Mouse (Mus musculus) T-helper 17 cell (primary cell): ENCODE results near the gene Capn7.

Experiments used
- in situ Hi-C, 2 experiments: fragments of 300-600 bp; cut with MboI, MseI; formaldehyde crosslinking; loops; 1 replicate in 1 of 2; 2 replicates in 1 of 2; pipeline ENCODE4 v1.15.1; 2025; ENCODE audit warnings: high pct_unique_total_duplicates in 2 of 2

The Capn7 gene

GRCm38 (mm10) chr14:31336369-31337155 is at the start of gene Capn7:
Gene Capn7 (plus strand): TSS chr14:31336638.
- in situ Hi-C loops, result no loop called here

- in situ Hi-C loops, result no loop called here
Measured at GRCm38 (mm10) chr14:31313192-31313591, 23.2 kb upstream of the Capn7 start.

GRCm38 (mm10) chr14:31316613-31317012 is 19.8 kb upstream of the Capn7 start:
- in situ Hi-C loops, result loop anchor here in 1 of 2 experiments (5.0 kb wide), 1 partner anchor 99 kb away; the partner anchor contains the start of genes Nisch and Sema3g

- in situ Hi-C loops, result loop anchor here in 1 of 2 experiments (5.0 kb wide), 1 partner anchor 100 kb away; the partner anchor contains the start of genes Nisch and Sema3g
Measured at GRCm38 (mm10) chr14:31317754-31318153, 18.7 kb upstream of the Capn7 start.

GRCm38 (mm10) chr14:31319546-31319945 is 16.9 kb upstream of the Capn7 start:
- in situ Hi-C loops, result loop anchor here in 1 of 2 experiments (5.0 kb wide), 1 partner anchor 102 kb away; the partner anchor contains the start of genes Nisch and Sema3g

GRCm38 (mm10) chr14:31321181-31321580 is 15.3 kb upstream of the Capn7 start:
- in situ Hi-C loops, result no loop called here

- in situ Hi-C loops, result no loop called here
Measured at GRCm38 (mm10) chr14:31322191-31322590, 14.2 kb upstream of the Capn7 start.

GRCm38 (mm10) chr14:31323189-31323588 is 13.2 kb upstream of the Capn7 start:
- in situ Hi-C loops, result no loop called here

GRCm38 (mm10) chr14:31323849-31324792 is 12.3 kb upstream of the Capn7 start, which contains the start of gene Dnah1:
Gene Dnah1 (minus strand): TSS chr14:31323896.
- in situ Hi-C loops, result no loop called here

- in situ Hi-C loops, result no loop called here
Measured at GRCm38 (mm10) chr14:31324851-31325250, 11.6 kb upstream of the Capn7 start.

- in situ Hi-C loops, result no loop called here
Measured at GRCm38 (mm10) chr14:31325551-31325950, 10.9 kb upstream of the Capn7 start.

GRCm38 (mm10) chr14:31326770-31327169 is 9.7 kb upstream of the Capn7 start:
- in situ Hi-C loops, result no loop called here

- in situ Hi-C loops, result no loop called here
Measured at GRCm38 (mm10) chr14:31327196-31327595, 9.2 kb upstream of the Capn7 start.

GRCm38 (mm10) chr14:31327681-31328080 is 8.8 kb upstream of the Capn7 start:
- in situ Hi-C loops, result no loop called here

GRCm38 (mm10) chr14:31329741-31330140 is 6.7 kb upstream of the Capn7 start:
- in situ Hi-C loops, result no loop called here

GRCm38 (mm10) chr14:31330957-31331356 is 5.5 kb upstream of the Capn7 start:
- in situ Hi-C loops, result no loop called here

GRCm38 (mm10) chr14:31335765-31336164 is 673 bp upstream of the Capn7 start:
- in situ Hi-C loops, result no loop called here

GRCm38 (mm10) chr14:31337406-31337805 is 968 bp downstream of the Capn7 start:
- in situ Hi-C loops, result no loop called here

- in situ Hi-C loops, result no loop called here
Measured at GRCm38 (mm10) chr14:31337947-31338346, 1.5 kb downstream of the Capn7 start.

- in situ Hi-C loops, result no loop called here
Measured at GRCm38 (mm10) chr14:31343241-31343640, 6.8 kb downstream of the Capn7 start.

- in situ Hi-C loops, result no loop called here
Measured at GRCm38 (mm10) chr14:31345367-31345766, 8.9 kb downstream of the Capn7 start.

GRCm38 (mm10) chr14:31362236-31362635 is 25.8 kb downstream of the Capn7 start:
- in situ Hi-C loops, result no loop called here
